Mouse (Mus musculus): ENCODE data around the gene Gm7694. TPM values are rescaled to one million over a fixed set of nuclear protein-coding genes. Genes with fewer than 3 reads are reported as not detected.

Gene Gm7694
- polyA plus RNA-seq (2015; fragmentation: Nextera tagmentation; extraction: Ambion mirVana) = 1.8 and 2.8 TPM in 2 replicates

GRCm38 (mm10) chr1:170306232-170306631, at the start of gene Gm7694:
TSS of gene Gm7694 (minus strand) at chr1:170306332.

GRCm38 (mm10) chr1:170308503-170308902, 2.4 kb upstream of the Gm7694 start, which contains the start of gene Spata46:
TSS of gene Spata46 (plus strand) at chr1:170308803.

GRCm38 (mm10) chr1:170277016-170277415, 29.1 kb downstream of the Gm7694 start, which contains the start of gene Sh2d1b1:
TSS of gene Sh2d1b1 (plus strand) at chr1:170277320.

Other genes with a start within 250 kb of the Gm7694 start
- gene Ddr2, start 195.6 kb downstream of the Gm7694 start, polyA plus RNA-seq (2015; fragmentation: Nextera tagmentation; extraction: Ambion mirVana) = 69.2 and 86.5 TPM in 2 replicates
- 47.6 and 52.3 TPM in 2 replicates for gene Uap1, start 131.4 kb downstream of the Gm7694 start, polyA plus RNA-seq (2015; fragmentation: Nextera tagmentation; extraction: Ambion mirVana)
- 3.6 and 4.3 TPM in 2 replicates for gene Uhmk1, start 90.9 kb downstream of the Gm7694 start, polyA plus RNA-seq (2015; fragmentation: Nextera tagmentation; extraction: Ambion mirVana)
- gene Sh2d1b2, start 73.6 kb downstream of the Gm7694 start, polyA plus RNA-seq (2015; fragmentation: Nextera tagmentation; extraction: Ambion mirVana) = not detected in 2 replicates
- gene Sh2d1b1, start 29.0 kb downstream of the Gm7694 start, polyA plus RNA-seq (2015; fragmentation: Nextera tagmentation; extraction: Ambion mirVana) = 0.07 and 0.10 TPM in 2 replicates
- 1.1 TPM in 2 replicates for gene Spata46, start 2.5 kb upstream of the Gm7694 start, polyA plus RNA-seq (2015; fragmentation: Nextera tagmentation; extraction: Ambion mirVana)